Mouse (Mus musculus) heart, postnatal 25 days (tissue): ENCODE measurements around the gene Hsp90ab1. TPM values are rescaled to one million over a fixed set of nuclear protein-coding genes. Genes with fewer than 3 reads are reported as not detected.

Experiments used
- DNase-seq: peaks from one replicate; pipeline ENCODE4 v3.0.0; 2022; ENCODE audit warnings: low spot score
- intact Hi-C: fragments of 180-260 bp; cut with DNase I; formaldehyde crosslinking; loops from one replicate; pipeline ENCODE4 v1.15.1; 2025
- total RNA-seq, 2 experiments: library from RNA; stranded (reverse); gene quantifications; 2 replicates each; pipeline ENCODE4 v1.2.3; 2021

Gene Hsp90ab1
- total RNA-seq, 2 experiments from 2014 or later, result 1,042 to 1,257 TPM

GRCm38 (mm10) chr17:45597787-45598186 lies 24.7 kb upstream of the Hsp90ab1 start:
- DNase-seq, result no peak
- intact Hi-C loops, result loop anchor here (2.0 kb wide), 2 partner anchors 15 to 29 kb away; no protein-coding TSS in a partner anchor

DNA sequence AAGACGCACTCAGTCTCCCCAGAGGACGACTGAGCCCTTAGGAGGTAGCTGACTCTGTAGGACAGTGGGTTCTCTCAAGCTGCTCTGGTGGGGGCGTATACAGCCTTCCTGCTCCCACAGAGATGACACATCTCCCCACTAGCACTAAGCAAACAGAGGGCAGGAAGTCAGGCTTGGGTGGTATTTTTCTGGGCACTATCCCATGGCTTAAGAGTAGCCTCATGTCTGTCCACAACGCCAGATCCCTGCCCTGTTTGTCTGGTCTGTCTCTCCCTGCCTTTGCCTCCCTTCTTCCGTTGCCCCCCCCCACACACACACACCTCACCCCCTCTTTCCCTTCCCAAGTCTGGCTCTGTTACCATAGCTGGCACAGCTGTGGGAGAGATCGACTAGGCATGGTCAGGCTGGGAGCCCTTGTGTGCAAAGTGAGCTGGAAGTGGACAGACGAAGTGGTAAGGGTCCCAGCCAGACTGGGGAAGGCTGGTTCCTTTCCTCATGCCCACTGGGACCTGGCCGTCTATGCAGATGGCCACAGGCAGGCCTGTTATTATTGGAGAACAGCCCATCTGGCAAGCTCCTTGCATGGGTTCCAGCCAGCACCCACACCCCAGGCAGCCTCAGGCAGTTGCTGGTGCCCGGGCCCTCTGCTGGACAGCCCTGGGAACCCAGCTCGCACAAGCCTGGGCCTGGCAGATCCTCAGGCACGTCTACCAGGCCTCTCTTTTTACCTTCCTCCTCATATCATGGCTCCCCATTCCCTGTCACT lies 23.7 kb upstream of the Hsp90ab1 start:
- intact Hi-C loops, result loop anchor here (2.0 kb wide), 1 partner anchor 14 kb away; no protein-coding TSS in a partner anchor
- DNase-seq, result peak; percentile 74

DNA sequence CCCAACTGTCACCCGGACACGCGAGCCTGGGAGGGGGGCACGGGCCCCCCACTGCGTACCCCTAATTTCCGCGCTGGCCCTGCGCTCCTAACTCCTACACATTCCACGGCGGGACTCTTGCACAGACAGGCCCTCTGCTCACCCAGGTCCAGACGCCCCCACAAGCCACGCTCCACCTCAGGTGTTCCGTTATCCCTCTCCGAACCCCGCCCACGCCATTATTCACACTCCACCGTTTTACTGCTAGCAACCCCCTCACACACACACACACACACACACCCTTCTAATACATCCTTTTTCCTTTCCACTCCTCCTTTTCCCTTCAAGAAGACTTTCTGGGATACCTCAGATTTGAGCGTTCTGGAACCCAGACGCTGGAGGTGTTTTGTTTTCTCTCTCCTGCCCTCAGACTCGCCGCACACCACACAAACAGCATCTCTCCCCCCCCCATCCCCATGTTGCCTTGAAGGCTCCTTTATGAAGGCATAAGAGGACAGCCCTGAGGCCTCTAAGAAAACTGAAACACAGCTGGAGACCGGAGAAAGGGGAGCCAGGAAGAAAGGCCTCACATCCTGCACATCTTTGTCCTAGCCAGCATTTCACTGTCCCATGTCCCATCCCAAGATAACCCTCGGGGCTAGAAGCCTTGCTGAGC lies 22.8 kb upstream of the Hsp90ab1 start:
- intact Hi-C loops, result loop anchor here (2.0 kb wide), 1 partner anchor 13 kb away; no protein-coding TSS in a partner anchor
- no peak for DNase-seq

DNA sequence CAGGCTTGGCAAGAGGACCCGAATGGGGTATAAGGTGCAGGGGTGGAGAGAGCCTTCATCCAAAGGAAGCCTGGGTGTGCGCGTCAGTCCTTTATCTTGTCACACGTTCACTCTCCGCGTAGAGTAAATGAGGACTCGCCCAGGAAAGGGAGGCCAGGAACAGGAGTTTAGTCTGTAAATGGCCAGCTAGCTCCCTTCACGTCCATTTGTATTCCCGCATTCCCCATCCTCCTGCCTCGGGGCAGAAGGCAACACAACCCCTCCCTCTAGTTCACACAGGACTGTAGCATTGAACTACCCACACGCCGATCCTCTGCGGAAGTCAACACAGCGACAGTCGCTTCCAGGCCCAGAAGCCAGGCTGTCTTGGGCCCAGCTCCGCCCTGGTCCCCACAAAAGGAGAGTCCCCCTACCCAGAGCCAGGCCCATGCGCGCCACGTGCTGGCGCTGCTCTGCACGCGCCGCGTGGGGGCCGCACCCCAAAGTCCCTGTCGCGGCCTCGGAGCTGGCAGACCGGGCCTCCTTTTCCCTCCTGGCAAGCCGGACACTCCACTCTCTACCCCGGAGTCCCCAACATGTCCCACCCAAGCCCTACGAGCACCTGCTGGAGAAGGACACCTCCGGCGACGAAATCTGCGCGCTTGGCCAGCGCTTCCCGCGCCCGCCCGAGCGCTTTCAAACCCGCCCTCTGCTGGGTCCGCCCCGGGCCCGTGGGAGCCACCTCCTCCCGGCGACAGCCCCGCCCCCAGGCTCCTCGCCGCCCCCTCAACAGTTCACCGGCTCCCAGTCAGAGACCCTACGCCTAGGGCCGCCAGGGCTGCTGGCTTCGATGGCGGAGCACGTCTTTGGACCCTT lies 22.0 kb upstream of the Hsp90ab1 start:
- DNase-seq, result peak; percentile 77
- intact Hi-C loops, result no loop called here

DNA sequence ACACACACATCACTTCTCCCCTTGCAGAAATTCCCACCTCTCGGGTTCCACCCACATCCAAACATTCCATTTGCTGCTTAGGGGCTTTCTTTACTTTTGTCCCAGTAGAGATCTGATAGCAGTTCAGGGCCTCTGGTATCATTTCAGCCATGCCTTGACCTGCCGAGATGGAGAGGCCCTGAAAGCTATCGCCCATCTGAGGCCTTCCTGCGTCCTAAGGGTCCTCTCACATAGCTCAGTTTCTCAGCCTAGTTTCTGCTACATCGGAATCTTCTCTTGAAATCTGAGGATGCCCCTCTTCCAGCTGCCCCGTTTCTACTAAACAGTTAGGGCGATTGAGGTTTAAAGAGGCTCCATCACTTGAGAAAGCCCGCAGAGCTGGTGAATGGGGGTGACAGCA lies 21.1 kb upstream of the Hsp90ab1 start:
- intact Hi-C loops, result no loop called here

GRCm38 (mm10) chr17:45593479-45593878 lies 20.4 kb upstream of the Hsp90ab1 start:
- no peak for DNase-seq
- intact Hi-C loops, result no loop called here

More for the DNA sequence above, 21.1 kb upstream of the Hsp90ab1 start:
- no peak for DNase-seq

GRCm38 (mm10) chr17:45592606-45593431 lies 19.7 kb upstream of the Hsp90ab1 start:
- DNase-seq, result peak; percentile 67
- intact Hi-C loops, result no loop called here

- DNase-seq, result peak; percentile 70
- intact Hi-C loops, result no loop called here
These were observed 18.9 kb upstream of the Hsp90ab1 start for GRCm38 (mm10) chr17:45591701-45592605.

- DNase-seq, result no peak
- intact Hi-C loops, result no loop called here
These were observed 17.3 kb upstream of the Hsp90ab1 start for GRCm38 (mm10) chr17:45590410-45590809.

DNA sequence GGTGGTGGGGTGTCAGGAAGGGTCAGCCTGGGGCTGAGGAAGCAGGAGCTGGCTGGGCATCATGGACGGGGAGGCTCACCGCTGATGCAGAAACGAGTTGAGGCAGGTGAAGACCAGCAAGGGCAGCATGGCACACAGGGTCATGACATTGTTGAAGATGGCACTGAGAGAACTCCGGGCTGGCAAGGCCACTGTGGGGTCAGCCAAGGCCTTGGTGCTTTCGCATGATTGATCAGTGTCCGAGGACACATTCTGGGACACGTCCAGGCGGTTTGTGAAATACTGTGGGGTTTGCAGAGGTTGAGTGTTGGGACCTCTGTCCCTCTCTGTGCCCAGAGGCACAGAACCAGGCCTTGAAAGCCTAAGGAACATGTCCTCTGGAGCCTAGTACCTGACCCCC lies 16.8 kb upstream of the Hsp90ab1 start:
- intact Hi-C loops, result no loop called here
- no peak for DNase-seq

DNA sequence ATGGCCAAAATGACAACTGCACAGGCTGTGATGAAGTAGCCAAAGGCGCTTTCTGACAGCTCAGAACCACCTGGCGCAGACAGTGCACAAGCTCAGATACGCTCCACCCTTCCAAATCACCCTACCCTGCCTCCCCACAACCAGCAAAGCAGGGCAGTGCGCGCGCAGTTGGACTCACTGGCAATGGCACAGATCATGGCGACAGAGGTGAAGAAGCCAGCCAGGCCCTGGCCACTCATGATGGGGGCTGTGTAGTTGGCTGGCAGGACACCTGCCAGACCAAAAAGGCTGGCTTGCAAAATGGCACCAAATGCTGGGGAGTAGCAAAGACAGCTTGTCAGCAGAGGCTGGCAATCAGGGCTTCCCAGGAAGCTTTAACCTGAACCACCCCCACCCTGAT lies 16.2 kb upstream of the Hsp90ab1 start:
- intact Hi-C loops, result no loop called here
- DNase-seq, result no peak

GRCm38 (mm10) chr17:45588370-45588769 lies 15.3 kb upstream of the Hsp90ab1 start:
- no peak for DNase-seq
- intact Hi-C loops, result no loop called here

DNA sequence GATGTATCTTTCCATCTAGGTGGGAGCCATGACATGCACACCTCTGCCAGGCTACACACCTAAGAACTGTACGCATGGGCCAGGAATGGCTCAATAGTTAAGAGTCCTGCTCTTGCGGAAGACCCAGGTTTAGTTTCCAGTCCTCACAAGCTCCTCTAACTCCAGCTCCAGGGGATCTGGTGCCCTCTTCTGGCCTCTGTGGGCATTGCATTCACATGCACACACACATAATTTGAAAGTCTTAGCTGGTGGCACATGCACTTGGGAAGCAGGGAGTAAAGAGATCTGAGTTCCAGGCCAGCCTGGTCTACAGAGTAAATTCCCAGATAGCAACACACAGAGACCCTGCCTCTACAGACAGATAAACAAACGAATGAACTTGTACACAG lies 13.4 kb upstream of the Hsp90ab1 start:
- intact Hi-C loops, result no loop called here
- DNase-seq, result no peak

GRCm38 (mm10) chr17:45585725-45586448 lies 12.8 kb upstream of the Hsp90ab1 start:
- intact Hi-C loops, result no loop called here
- no peak for DNase-seq

DNA sequence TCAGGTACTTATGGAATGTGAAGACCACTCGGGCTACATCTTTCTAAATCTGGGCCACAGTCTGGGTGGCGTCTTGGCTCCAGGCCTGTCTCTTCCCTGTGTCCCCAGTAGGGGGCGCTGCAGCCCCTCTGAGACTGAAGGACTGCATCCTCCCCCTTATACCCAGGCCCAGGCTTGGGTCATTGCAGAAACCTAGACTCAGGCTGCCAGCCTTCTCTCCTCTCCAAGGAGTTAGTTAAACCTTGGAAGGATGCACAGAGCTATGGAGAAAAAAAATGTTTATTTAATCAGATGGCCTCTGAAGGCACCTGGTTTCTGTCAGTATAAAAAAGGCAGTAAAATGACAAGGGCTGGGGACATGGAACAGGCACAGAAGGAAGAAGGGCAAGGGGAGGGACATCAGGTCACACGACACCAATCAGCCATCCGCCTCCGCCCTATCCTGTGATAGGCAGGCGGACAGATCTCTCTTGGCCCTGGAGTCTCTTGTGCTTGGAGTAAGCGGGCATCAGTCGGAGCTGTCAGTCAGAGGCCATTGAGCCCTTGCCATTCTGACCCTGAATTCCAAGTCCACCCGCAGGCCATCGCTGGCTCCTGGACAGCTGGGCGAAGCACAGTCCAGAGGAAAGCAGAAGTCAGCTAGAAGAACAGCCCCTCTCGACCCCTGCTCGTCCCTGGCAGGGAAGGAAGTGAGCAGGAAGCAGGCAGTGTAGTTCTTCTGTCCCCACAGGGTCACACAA lies 12.0 kb upstream of the Hsp90ab1 start:
- DNase-seq, result peak; percentile 73
- intact Hi-C loops, result no loop called here

DNA sequence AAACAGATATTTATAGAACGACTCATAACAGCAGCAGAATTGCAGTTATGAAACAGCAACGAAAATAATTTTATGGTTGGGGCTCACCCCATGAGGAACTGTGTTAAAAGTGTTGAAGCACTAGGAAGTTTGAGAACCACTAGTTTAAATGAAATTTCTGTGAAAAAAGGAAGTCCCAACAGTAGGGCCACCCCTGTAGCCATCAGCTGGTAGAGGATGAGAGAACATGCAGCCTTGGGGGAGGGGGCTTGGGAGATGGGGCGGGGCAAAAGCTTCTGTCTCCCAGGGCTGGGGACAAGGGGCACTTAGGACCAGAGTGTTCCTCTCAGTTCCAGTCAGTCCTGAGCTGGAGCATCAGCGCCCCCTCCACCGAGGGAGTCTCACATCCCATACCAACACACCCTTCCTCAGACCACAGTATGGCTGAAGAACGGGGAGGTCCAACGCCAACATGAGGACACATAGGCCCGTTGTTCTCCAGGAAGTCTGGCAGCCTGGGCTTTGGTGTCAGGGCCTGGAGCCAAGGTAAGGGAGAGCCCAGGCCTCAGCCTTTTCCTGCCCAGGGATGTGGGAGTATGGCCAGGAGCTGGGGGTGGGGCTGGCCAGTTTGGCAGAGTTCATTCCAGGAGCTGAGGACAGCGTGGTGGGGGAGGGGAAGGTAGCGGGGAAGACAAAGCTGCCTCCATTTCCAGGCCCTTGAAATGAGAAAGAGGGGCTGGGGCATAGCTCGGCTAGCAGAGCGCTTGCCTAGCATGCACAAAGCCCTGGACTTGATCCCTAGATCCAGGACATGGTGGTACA lies 11.2 kb upstream of the Hsp90ab1 start:
- intact Hi-C loops, result no loop called here
- peak; percentile 88 for DNase-seq
